Comparison of ENCODE assay signal across 20 mouse cellular contexts in genomic region chr14:59504831-59505230, GRCm38 (mm10).
DNase-seq lines count a peak whose midpoint lies in the region; ATAC-seq and TF ChIP-seq lines count a peak whose summit lies in the region.
"Had no signal": no experiment of that assay in that cellular context is flagged by ENCODE, and none has a peak within 500 bp of the region (broad histone marks: within the 10 kb centered on the region; RNA-seq: fewer than 3 reads in every experiment).

No protein-coding gene starts in this region.

- DNase-seq in spleen, adult 2 months (ENCODE audit: low read depth in 1 of 2, low spot score in 2 of 2), result peak; percentile 2 to 5
- DNase-seq in spleen, postnatal 4 days (ENCODE audit: low spot score in 2 of 2), result no peak
- DNase-seq in CH12.LX (ENCODE audit: extremely low read depth), result peak; percentile 51
- no peak for DNase-seq in layer of hippocampus, postnatal 10 days (ENCODE audit: low spot score in 2 of 2)
- no peak for DNase-seq in frontal cortex, postnatal 10 days (ENCODE audit: low spot score in 2 of 2)
- DNase-seq: adrenal gland, postnatal 10 days; cerebellum, adult 11 months; cerebellum, adult 8-10 months; cerebellum, postnatal 25 days; gastrocnemius, postnatal 25 days; heart, adult 18-20 months; heart, postnatal 14 days had no signal

- no peak for TF ChIP-seq EP300 in CH12.LX (IDR thresholded peaks at IDR 0.05; ENCODE audit: low read length)

- no peak overlapping the region for H3K4me3 ChIP-seq in spleen, adult 2 months (ENCODE audit: extremely low read depth, insufficient read depth, insufficient read length)
- H3K4me3 ChIP-seq in CH12.LX (replicated peaks in 1 of 3; ENCODE audit: low read depth in 2 of 3, low read length in 2 of 3, poor library complexity in 1 of 3), result no peak overlapping the region
- H3K4me3 ChIP-seq: embryonic facial prominence, embryonic 13.5 days; forebrain, embryonic 12.5 days; heart, embryonic 15.5 days; hindbrain, embryonic 13.5 days had no signal

- H3K9ac ChIP-seq in CH12.LX (ENCODE audit: insufficient read depth, low read depth), result no peak overlapping the region
- H3K9ac ChIP-seq: embryonic facial prominence, embryonic 13.5 days; forebrain, embryonic 12.5 days; heart, embryonic 15.5 days; hindbrain, embryonic 13.5 days had no signal

- TF ChIP-seq RAD21 in CH12.LX (IDR thresholded peaks at IDR 0.05; ENCODE audit: low read depth, low read length), result no peak

- ATAC-seq in megakaryocyte progenitor cell, adult 5-6 weeks (replicated peaks; ENCODE audit: poor library complexity), result peak; percentile 88
- ATAC-seq: CD4-positive, CD25-positive, alpha-beta regulatory T cell, adult 4 months; forebrain, embryonic 16.5 days had no signal

- no peak overlapping the region for H3K27ac ChIP-seq in spleen, adult 2 months (ENCODE audit: insufficient read depth, low read length)
- no peak overlapping the region for H3K27ac ChIP-seq in CH12.LX (ENCODE audit: insufficient read depth, low read depth)
- H3K27ac ChIP-seq: embryonic facial prominence, embryonic 13.5 days; forebrain, embryonic 12.5 days; heart, embryonic 15.5 days; hindbrain, embryonic 13.5 days had no signal

- dilution Hi-C loops in CH12.LX (cut with MboI; ENCODE audit: extremely low pct_ligation_motif_present, extremely low pct_unique_long_range_greater_than_20kb, low sequenced_read_pairs), result no loop called here

- H3K27me3 ChIP-seq in spleen, adult 2 months (ENCODE audit: control insufficient read depth, insufficient read depth, low read length), result no peaks in the 10 kb centered on the region
- no peaks in the 10 kb centered on the region for H3K27me3 ChIP-seq in CH12.LX (replicated peaks)
- H3K27me3 ChIP-seq: embryonic facial prominence, embryonic 13.5 days; forebrain, embryonic 12.5 days; heart, embryonic 15.5 days; hindbrain, embryonic 13.5 days had no signal

- H3K36me3 ChIP-seq in spleen, adult 2 months (ENCODE audit: control insufficient read depth, insufficient read depth, low read length), result peaks cover 5% of the 10 kb centered on the region; the same call in 1 of the 2 replicates
- peaks cover 12 to 31% of the 10 kb centered on the region in 2 experiments for H3K36me3 ChIP-seq in CH12.LX (replicated peaks in 1 of 2; ENCODE audit: control insufficient read depth in 1 of 2, insufficient read depth in 1 of 2, low read length in 1 of 2)
- H3K36me3 ChIP-seq: forebrain, embryonic 12.5 days; heart, embryonic 15.5 days; hindbrain, embryonic 13.5 days had no signal

- 58% methylated on average over 8 of the region's 8 CpGs for WGBS in spleen, adult 2 months

- TF ChIP-seq POLR2A in spleen, adult 2 months (IDR thresholded peaks at IDR 0.05; ENCODE audit: low read depth, low read length), result no peak
- TF ChIP-seq POLR2A in CH12.LX (IDR thresholded peaks at IDR 0.05; ENCODE audit: low read depth, low read length), result no peak

- TF ChIP-seq CTCF in spleen, adult 2 months (IDR thresholded peaks at IDR 0.05; ENCODE audit: extremely low read depth, insufficient read depth, insufficient read length, insufficient replicate concordance), result no peak
- no peak for TF ChIP-seq CTCF in CH12.LX (conservative IDR thresholded peaks at IDR 0.05 in 1 of 2, IDR thresholded peaks at IDR 0.05 in 1 of 2; ENCODE audit: low read depth in 2 of 2, low read length in 2 of 2)

- H3K4me1 ChIP-seq in spleen, adult 2 months (ENCODE audit: control insufficient read depth, insufficient read depth, insufficient read length), result no peaks in the 10 kb centered on the region
- H3K4me1 ChIP-seq in CH12.LX (ENCODE audit: control insufficient read depth in 1 of 2, insufficient read depth in 2 of 2), result peaks cover 4 to 45% of the 10 kb centered on the region in 2 experiments; a peak in 3 of 4 replicates
- H3K4me1 ChIP-seq: embryonic facial prominence, embryonic 13.5 days; forebrain, embryonic 12.5 days; heart, embryonic 15.5 days; hindbrain, embryonic 13.5 days had no signal

- in situ Hi-C loops in CH12.LX (cut with MboI; ENCODE audit: low pct_ligation_motif_present, low pct_unique_long_range_greater_than_20kb, low sequenced_read_pairs), result no loop called here

- H3K4me2 ChIP-seq in CH12.LX (ENCODE audit: insufficient read depth, low read depth, poor library complexity, severe bottlenecking), result no peak overlapping the region
- H3K4me2 ChIP-seq: embryonic facial prominence, embryonic 13.5 days; forebrain, embryonic 12.5 days; heart, embryonic 11.5 days; heart, embryonic 15.5 days; hindbrain, embryonic 13.5 days had no signal

- no peaks in the 10 kb centered on the region for H3K9me3 ChIP-seq in CH12.LX (replicated peaks; ENCODE audit: low read length)
- H3K9me3 ChIP-seq: embryonic facial prominence, embryonic 13.5 days; forebrain, embryonic 12.5 days; heart, embryonic 15.5 days; hindbrain, embryonic 13.5 days had no signal

- no peaks in the 10 kb centered on the region for H3K79me2 ChIP-seq in CH12.LX (replicated peaks; ENCODE audit: control insufficient read depth, extremely low read depth, insufficient read depth, poor library complexity, severe bottlenecking)

TF ChIP-seq in CH12.LX, 34 proteins besides CTCF, POLR2A, EP300 and RAD21:
- TF ChIP-seq E2F4 (IDR thresholded peaks at IDR 0.05; ENCODE audit: insufficient replicate concordance, low read depth, low read length) (no peak), USF2 (conservative IDR thresholded peaks at IDR 0.05; ENCODE audit: low read depth, low read length) (no peak), GABPA (IDR thresholded peaks at IDR 0.05; ENCODE audit: insufficient replicate concordance, low read depth, low read length) (no peak), MAFK (IDR thresholded peaks at IDR 0.05; ENCODE audit: insufficient replicate concordance, low read length) (no peak), CHD1 (IDR thresholded peaks at IDR 0.05; ENCODE audit: low read depth, low read length) (no peak), CHD2 (IDR thresholded peaks at IDR 0.05; ENCODE audit: low read length) (no peak), TBP (conservative IDR thresholded peaks at IDR 0.05; ENCODE audit: low read depth, low read length) (no peak), SIN3A (IDR thresholded peaks at IDR 0.05; ENCODE audit: low read length) (no peak)

Comparison
In these comparisons a context has a peak if more than half of its experiments do, and no peak if none do; other contexts are left out.
1. DNase-seq: peak in spleen, adult 2 months (2 of 2) and CH12.LX (single experiment); none in spleen, postnatal 4 days (0 of 2), layer of hippocampus, postnatal 10 days (0 of 2) and frontal cortex, postnatal 10 days (0 of 2).